Mouse (Mus musculus) forebrain, postnatal 0 days (tissue): ENCODE results near the gene 4933427D14Rik. TPM values are rescaled to one million over a fixed set of nuclear protein-coding genes. Genes with fewer than 3 reads are reported as not detected.
A peak's percentile ranks its signal among the peaks of the same experiment; 100 is the strongest.

Experiments used
- ATAC-seq: fragments of 200-750 bp; cut with Nextera tagmentation; 2 replicates; pipeline ENCODE4 v1.8.0; 2017; ENCODE audit warnings: mild to moderate bottlenecking, moderate library complexity
- DNase-seq: peaks from one replicate; pipeline ENCODE4 v3.0.0-alpha.2; 2015
- H3K27ac ChIP-seq: fragments of 300-500 bp; sonication (generic); 2 replicates; pipeline ENCODE4 v1.5.1; 2014; ENCODE audit warnings: low read depth, mild to moderate bottlenecking, antibody characterized with exemption, low read length, moderate library complexity, mixed read lengths
- H3K27me3 ChIP-seq: fragments of 300-500 bp; sonication (generic); 2 replicates; pipeline ENCODE4 v1.6.1; 2014; ENCODE audit warnings: mild to moderate bottlenecking, low read length, mixed read lengths; ENCODE audit not compliant: insufficient read depth
- H3K36me3 ChIP-seq: fragments of 300-500 bp; sonication (generic); 2 replicates; pipeline ENCODE4 v1.6.1; 2014; ENCODE audit warnings: mild to moderate bottlenecking, moderate library complexity; ENCODE audit not compliant: insufficient read depth
- H3K4me1 ChIP-seq: fragments of 300-500 bp; sonication (generic); 2 replicates; pipeline ENCODE4 v1.6.1; 2014; ENCODE audit warnings: antibody characterized with exemption; ENCODE audit not compliant: insufficient read depth
- H3K4me2 ChIP-seq: fragments of 300-500 bp; sonication (generic); 2 replicates; pipeline ENCODE4 v1.6.1; 2014; ENCODE audit warnings: low read depth, mild to moderate bottlenecking, moderate library complexity
- H3K4me3 ChIP-seq: fragments of 300-500 bp; sonication (generic); 2 replicates; pipeline ENCODE4 v1.5.1; 2014; ENCODE audit warnings: low read depth, low read length, mixed read lengths
- H3K9ac ChIP-seq: fragments of 300-500 bp; sonication (generic); 2 replicates; pipeline ENCODE4 v1.6.1; 2014; ENCODE audit warnings: mild to moderate bottlenecking
- H3K9me3 ChIP-seq: fragments of 300-500 bp; sonication (generic); 2 replicates; pipeline ENCODE4 v1.6.1; 2016; ENCODE audit warnings: low read length
- CTCF ChIP-seq: sonication (generic); IDR thresholded peaks from 2 replicates; pipeline ENCODE4 v1.5.1; 2016; ENCODE audit warnings: antibody characterized with exemption, control low read depth, low read depth
- WGBS: fragments of 180-500 bp; shearing (Covaris S2); extraction: QIAGEN DNeasy Blood & Tissue Kit; methylation state at CpG from one replicate; pipeline ENCODE4 v1.1.7; 2014; 5-methylcytosine and 5-hydroxymethylcytosine counted together
- polyA plus RNA-seq: library from polyadenylated mRNA; unstranded; fragments of >200 nt; fragmentation: Nextera tagmentation; extraction: Ambion mirVana; gene quantifications from 2 replicates; pipeline ENCODE4 v1.2.1, GENCODE M21; 2015
- total RNA-seq: library from RNA; depleted of rRNA; stranded (reverse); fragments of >200 nt; gene quantifications from 2 replicates; pipeline ENCODE4 v1.2.3, GENCODE M21; 2014

4933427D14Rik gene
- total and polyA plus RNA-seq, 2 experiments from 2014 or later = 11.1 to 23.2 TPM

DNA sequence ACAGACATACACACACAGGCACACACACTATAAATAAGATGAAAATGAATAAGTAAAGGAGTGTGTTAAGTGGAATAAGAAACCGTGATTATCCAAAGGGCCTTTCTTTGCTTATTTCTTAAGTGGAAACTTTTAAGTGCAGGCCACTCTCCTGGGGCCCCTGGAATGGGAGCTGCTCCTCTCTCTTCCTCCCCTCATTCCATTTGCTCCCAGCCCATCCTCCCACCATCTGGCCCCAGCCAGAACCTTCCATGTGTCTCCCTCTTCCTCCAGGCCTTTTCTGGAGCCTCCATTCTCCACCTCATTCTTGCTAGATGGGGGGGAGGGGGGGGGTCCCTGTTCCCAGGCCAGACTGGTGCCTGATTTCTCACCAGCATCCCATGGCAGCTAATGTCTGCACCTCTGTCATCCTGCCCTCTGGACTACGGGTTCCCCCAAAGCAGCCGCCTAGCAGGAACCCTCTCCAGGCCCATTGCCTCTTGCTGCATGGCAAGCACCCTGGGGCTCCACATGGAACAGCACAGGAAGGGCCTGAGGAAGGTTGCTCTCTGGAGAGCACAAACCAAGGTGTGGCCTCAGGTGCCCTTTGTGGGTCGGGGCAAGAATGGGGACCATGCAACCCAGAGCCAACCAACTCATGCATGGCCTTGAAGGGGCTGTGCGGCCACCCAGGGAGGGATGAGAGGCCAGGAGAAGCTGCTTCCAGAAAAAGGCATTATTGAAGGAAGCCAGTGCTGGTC, 79.6 kb downstream of the 4933427D14Rik start:
- Histone ChIP-seq H3K4me2 (no peak overlapping the region), H3K36me3 (no peaks in the 10 kb centered on the region), H3K27me3 (no peaks in the 10 kb centered on the region), H3K4me3 (no peak overlapping the region), H3K9ac (no peak overlapping the region), H3K4me1 (no peaks in the 10 kb centered on the region), H3K27ac (no peak overlapping the region), H3K9me3 (no peaks in the 10 kb centered on the region)
- no peak for DNase-seq
- no peak for TF ChIP-seq CTCF
- ATAC-seq = no peak
- WGBS = 70% methylated on average over 5 of the region's 5 CpGs

DNA sequence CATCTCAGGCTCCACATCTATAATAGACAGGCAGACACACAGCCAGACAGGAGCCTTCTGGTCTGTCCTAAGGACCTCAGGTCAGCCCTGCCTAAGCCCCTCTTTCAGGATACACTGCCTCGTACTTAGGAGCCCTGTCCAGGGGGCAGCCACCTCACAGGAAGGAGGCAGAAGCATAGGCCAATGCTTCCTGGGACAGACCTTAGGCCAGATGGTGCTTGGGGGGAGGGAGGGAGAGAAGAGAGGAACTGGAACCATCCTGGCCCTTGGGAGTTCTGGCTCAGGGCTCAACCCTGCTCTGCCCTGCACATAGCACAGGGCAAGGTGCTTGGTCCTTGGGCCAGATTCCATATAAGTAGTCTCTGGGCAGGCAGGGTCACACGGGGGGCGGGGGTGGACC, 81.5 kb downstream of the 4933427D14Rik start:
- Histone ChIP-seq H3K4me3 (no peak overlapping the region), H3K9ac (no peak overlapping the region), H3K4me1 (no peaks in the 10 kb centered on the region), H3K4me2 (no peak overlapping the region), H3K27me3 (no peaks in the 10 kb centered on the region), H3K27ac (no peak overlapping the region), H3K9me3 (no peaks in the 10 kb centered on the region), H3K36me3 (no peaks in the 10 kb centered on the region)
- TF ChIP-seq CTCF = no peak
- ATAC-seq (no peak), DNase-seq (no peak)
- WGBS = 69% methylated on average over 3 of the region's 3 CpGs

- Histone ChIP-seq H3K27me3 (no peaks in the 10 kb centered on the region), H3K4me1 (no peaks in the 10 kb centered on the region), H3K4me3 (no peak overlapping the region), H3K36me3 (no peaks in the 10 kb centered on the region), H3K4me2 (no peak overlapping the region), H3K9me3 (no peaks in the 10 kb centered on the region), H3K9ac (no peak overlapping the region), H3K27ac (no peak overlapping the region)
- DNase-seq = no peak
- ATAC-seq = no peak
- TF ChIP-seq CTCF = no peak
- WGBS = 62% methylated on average over 4 of the region's 4 CpGs
Measured at GRCm38 (mm10) chr11:72123531-72123930, 83.7 kb downstream of the 4933427D14Rik start.

GRCm38 (mm10) chr11:72120354-72120753, 86.9 kb downstream of the 4933427D14Rik start:
- no peak for TF ChIP-seq CTCF
- WGBS = 94% methylated on average over 6 of the region's 6 CpGs
- H3K9me3 ChIP-seq = no peaks in the 10 kb centered on the region

GRCm38 (mm10) chr11:72118630-72119029, 88.6 kb downstream of the 4933427D14Rik start:
- Histone ChIP-seq H3K9ac (no peak overlapping the region), H3K4me3 (no peak overlapping the region), H3K36me3 (no peaks in the 10 kb centered on the region), H3K4me1 (no peaks in the 10 kb centered on the region), H3K4me2 (no peak overlapping the region), H3K27me3 (no peaks in the 10 kb centered on the region), H3K9me3 (no peaks in the 10 kb centered on the region), H3K27ac (no peak overlapping the region)
- WGBS = 77% methylated on average over 3 of the region's 3 CpGs
- TF ChIP-seq CTCF = peak; percentile 19; the same call in 1 of the 2 replicates
- DNase-seq (peak; percentile 42), ATAC-seq (no peak)

More at GRCm38 (mm10) chr11:72120354-72120753, 86.9 kb downstream of the 4933427D14Rik start:
- Histone ChIP-seq H3K27ac (no peak overlapping the region), H3K36me3 (no peaks in the 10 kb centered on the region), H3K4me3 (no peak overlapping the region), H3K27me3 (no peaks in the 10 kb centered on the region), H3K4me2 (no peak overlapping the region), H3K9ac (no peak overlapping the region), H3K4me1 (no peaks in the 10 kb centered on the region)
- ATAC-seq = no peak
- DNase-seq = no peak

DNA sequence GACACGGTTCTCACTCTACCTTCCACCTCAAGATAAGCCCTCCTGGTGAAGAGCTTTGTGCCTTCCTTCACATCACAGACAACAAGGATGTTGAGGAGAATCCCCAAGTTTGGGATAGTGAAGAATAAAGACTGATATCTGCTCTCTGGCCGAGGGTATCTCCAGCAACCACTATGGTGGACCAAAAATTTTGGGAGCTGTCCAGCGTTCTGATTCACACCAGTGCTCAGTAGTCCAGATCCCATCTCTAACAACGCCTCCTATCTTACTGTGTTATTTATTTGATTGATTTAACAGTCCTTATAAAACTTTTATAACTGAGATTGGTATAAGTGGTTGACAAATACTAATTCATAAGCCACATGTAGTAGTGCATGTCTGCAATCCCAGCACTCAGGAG, 94.0 kb downstream of the 4933427D14Rik start:
- H3K4me3 ChIP-seq = no peak overlapping the region
- no peaks in the 10 kb centered on the region for H3K36me3 ChIP-seq
- H3K27me3 ChIP-seq = no peaks in the 10 kb centered on the region
- no peak overlapping the region for H3K9ac ChIP-seq
- H3K4me2 ChIP-seq = no peak overlapping the region
- DNase-seq (no peak), ATAC-seq (no peak)
- WGBS = 68% methylated on average over 4 of the region's 4 CpGs
- no peaks in the 10 kb centered on the region for H3K9me3 ChIP-seq
- H3K4me1 ChIP-seq = no peaks in the 10 kb centered on the region
- no peak for TF ChIP-seq CTCF
- no peak overlapping the region for H3K27ac ChIP-seq

- no peak overlapping the region for H3K4me3 ChIP-seq
- H3K36me3 ChIP-seq = no peaks in the 10 kb centered on the region
- 59% methylated on average over 3 of the region's 3 CpGs for WGBS
- no peaks in the 10 kb centered on the region for H3K9me3 ChIP-seq
- DNase-seq (no peak), ATAC-seq (no peak)
- no peaks in the 10 kb centered on the region for H3K4me1 ChIP-seq
- H3K4me2 ChIP-seq = no peak overlapping the region
- no peak overlapping the region for H3K27ac ChIP-seq
- TF ChIP-seq CTCF = no peak
- no peak overlapping the region for H3K9ac ChIP-seq
- no peaks in the 10 kb centered on the region for H3K27me3 ChIP-seq
Measured at GRCm38 (mm10) chr11:72110726-72111125, 96.5 kb downstream of the 4933427D14Rik start.
